Mouse (Mus musculus): Measurements from ENCODE around the gene Olfr1024. TPM values are rescaled to one million over a fixed set of nuclear protein-coding genes. Genes with fewer than 3 reads are reported as not detected.

The Olfr1024 gene
- not detected for total RNA-seq (2021)
- long read RNA-seq, experiment 1: 0 reads
- long read RNA-seq, experiment 2: 0 reads

DNA sequence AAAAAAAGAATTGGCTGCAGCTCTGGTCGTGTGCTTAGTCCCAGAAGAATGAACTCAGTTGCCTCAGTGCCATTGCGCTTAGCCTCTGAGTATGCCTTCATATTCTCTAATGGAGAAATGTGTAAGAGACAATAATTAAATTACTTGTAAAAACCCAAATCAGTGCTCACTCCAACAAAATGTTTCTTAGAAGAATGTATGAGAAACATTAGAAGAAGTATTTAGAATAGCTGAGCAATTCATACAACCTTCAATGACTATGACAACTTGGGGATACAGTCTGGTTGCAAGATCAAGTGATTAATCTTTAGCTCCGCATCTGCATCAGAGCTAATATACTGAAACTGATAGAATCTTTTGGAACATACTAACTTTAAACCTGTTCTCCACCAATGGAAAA, at the start of gene Olfr1024:
Gene Olfr1024 (minus strand): TSS at position 101 of the 400 bp plus-strand sequence.
- no peak for TF ChIP-seq CTCF (IDR thresholded peaks at IDR 0.05)
- DNase-seq: no peak
- Histone ChIP-seq H3K4me3 (no peak within 1 kb of the TSS), H3K27ac (no peak within 1 kb of the TSS)
- intact Hi-C loops (cut with DNase I): no loop called here

DNA sequence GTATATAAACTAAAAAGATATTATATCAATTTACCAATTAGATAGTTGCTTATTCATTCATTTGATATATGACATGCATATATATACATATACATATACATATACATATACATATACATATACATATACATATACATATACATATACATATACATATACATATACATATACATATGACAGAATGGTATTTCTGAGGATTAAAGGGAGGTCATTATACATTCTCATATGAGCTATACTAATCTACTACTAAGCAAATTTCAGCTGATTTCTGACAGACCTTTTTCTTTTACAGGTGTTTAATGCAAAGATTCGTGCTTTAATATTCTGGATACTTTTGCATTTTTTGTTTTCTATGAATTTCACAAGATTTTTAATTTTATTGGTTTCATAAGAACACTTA, 45.3 kb upstream of the Olfr1024 start, which contains the start of gene Olfr1028:
Gene Olfr1028 (plus strand): TSS at position 301 of the 400 bp plus-strand sequence.
- no peak for TF ChIP-seq CTCF (IDR thresholded peaks at IDR 0.05)
- intact Hi-C loops (cut with DNase I): no loop called here
- no peak within 1 kb of the TSS for H3K4me3 ChIP-seq
- H3K27ac ChIP-seq: no peak within 1 kb of the TSS
- no peak for DNase-seq

DNA sequence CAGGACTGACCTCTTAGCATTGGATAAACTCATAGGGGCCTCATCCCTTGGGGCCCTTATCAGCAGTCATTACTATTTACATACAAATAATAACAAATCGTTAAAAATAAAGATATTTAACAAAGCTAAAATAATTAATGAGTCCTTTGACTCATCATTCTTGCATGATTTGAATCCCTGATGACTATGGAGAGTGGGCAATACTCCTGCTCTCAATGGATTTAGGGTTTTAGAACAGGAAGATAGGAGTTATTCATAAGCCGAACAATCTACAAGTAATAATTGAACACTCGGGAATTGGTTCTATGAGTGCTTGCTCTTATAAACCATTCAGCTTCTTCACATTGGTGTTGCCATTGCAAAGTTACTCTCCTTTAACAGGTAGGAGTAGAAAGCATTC, 16.4 kb upstream of the Olfr1024 start, which contains the start of gene Olfr1026:
Gene Olfr1026 (plus strand): TSS at position 301 of the 400 bp plus-strand sequence.
- Histone ChIP-seq H3K27ac (no peak within 1 kb of the TSS), H3K4me3 (no peak within 1 kb of the TSS)
- intact Hi-C loops (cut with DNase I): no loop called here
- DNase-seq: no peak
- no peak for TF ChIP-seq CTCF (IDR thresholded peaks at IDR 0.05)

DNA sequence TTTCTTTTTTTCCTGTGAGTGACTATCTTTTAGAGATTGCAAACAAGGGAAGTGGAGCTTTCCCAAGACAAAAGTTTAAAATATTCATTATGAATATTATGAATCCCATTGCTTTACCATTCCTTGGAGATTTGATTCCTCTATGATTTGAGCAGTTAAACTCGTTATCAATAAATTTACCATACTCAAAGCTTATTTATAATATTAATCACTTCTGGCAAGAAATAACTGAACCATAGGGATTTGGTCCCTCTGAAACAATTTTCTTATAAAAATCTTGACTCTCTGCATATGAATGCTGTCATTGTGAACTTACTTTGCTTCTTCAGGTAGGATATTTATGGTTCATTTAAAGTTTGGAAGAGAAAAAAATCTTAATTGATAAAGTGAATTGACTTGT, 10.0 kb upstream of the Olfr1024 start, which contains the start of gene Olfr1025-ps1:
Gene Olfr1025-ps1 (plus strand): TSS at position 301 of the 400 bp plus-strand sequence.
- intact Hi-C loops (cut with DNase I): no loop called here
- no peak for TF ChIP-seq CTCF (IDR thresholded peaks at IDR 0.05)
- DNase-seq: no peak
- Histone ChIP-seq H3K4me3 (no peak within 1 kb of the TSS), H3K27ac (no peak within 1 kb of the TSS)

DNA sequence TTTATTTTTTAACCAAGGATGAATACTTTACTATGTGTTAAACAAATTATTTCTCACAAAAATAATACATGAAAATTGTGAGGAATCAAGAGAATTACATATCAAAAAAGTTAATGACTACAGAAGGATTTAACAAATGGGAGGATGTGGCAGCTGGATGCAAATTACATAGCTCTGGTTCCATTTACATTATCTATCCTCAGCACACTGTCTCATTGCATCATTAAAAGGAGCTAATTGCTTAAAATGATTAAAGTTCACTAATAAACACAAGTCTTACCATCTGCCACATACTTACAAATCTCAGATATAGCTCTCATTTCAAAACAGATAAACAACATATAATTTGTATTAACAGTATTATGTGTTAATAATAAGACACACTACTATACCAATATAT, 8.3 kb upstream of the Olfr1024 start:
- no peak overlapping the region for H3K27ac ChIP-seq
- TF ChIP-seq CTCF (IDR thresholded peaks at IDR 0.05): no peak
- H3K4me3 ChIP-seq: no peak overlapping the region
- DNase-seq: no peak
- intact Hi-C loops (cut with DNase I): no loop called here

DNA sequence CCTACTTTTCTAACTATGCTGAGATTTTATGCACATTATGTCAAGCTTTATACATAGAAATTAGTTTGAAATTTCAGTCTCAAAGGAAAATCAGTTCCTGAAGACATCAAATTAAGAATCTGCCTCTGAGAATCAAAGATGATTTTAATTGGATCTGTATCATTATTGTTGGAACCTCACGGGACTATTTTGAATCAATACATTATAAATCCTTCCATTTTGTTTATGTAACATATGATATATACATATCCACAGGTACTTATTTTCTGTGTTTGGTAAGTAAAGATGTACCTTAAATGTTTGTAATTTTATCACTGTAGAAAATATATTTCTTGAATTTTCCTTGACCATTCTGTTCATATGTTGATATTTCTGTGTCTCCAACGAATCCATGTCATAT, 19.5 kb downstream of the Olfr1024 start, which contains the start of gene Olfr1023:
Gene Olfr1023 (plus strand): TSS at position 301 of the 400 bp plus-strand sequence.
- intact Hi-C loops (cut with DNase I): no loop called here
- TF ChIP-seq CTCF (IDR thresholded peaks at IDR 0.05): no peak
- no peak within 1 kb of the TSS for H3K4me3 ChIP-seq
- H3K27ac ChIP-seq: no peak within 1 kb of the TSS
- DNase-seq: no peak

DNA sequence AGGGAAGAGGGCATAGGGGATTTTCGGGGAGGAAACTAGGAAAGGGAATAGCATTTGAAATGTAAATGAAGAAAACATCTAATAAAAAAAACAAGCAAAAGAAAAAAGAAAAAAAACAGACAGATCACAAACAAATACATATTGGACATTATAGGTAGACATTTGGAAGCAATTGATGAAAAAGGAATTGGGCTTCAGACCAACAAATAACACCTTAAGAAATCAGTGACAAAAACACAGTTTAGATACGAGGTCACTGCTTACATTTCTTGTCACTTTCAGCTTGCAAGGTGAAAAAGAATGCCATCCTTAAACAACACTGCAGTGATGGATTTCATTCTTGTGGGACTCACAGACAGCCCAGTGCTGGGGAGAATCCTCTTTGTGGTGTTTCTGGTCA, 36.6 kb downstream of the Olfr1024 start, which contains the start of gene Olfr1022:
Gene Olfr1022 (plus strand): TSS at position 301 of the 400 bp plus-strand sequence.
- Histone ChIP-seq H3K4me3 (no peak within 1 kb of the TSS), H3K27ac (no peak within 1 kb of the TSS)
- no peak for DNase-seq
- intact Hi-C loops (cut with DNase I): no loop called here
- TF ChIP-seq CTCF (IDR thresholded peaks at IDR 0.05): no peak

Other genes with a start within 250 kb of the Olfr1024 start
- not detected for gene Olfr154, start 240.6 kb downstream of the Olfr1024 start, total RNA-seq (2021)
- not detected for gene Olfr1006, start 226.3 kb downstream of the Olfr1024 start, total RNA-seq (2021)
- not detected for gene Olfr1008, start 215.6 kb downstream of the Olfr1024 start, total RNA-seq (2021)
- not detected for gene Olfr1009, start 189.6 kb downstream of the Olfr1024 start, total RNA-seq (2021)
- not detected for gene Olfr1012, start 142.3 kb downstream of the Olfr1024 start, total RNA-seq (2021)
- not detected for gene Olfr1013, start 138.0 kb downstream of the Olfr1024 start, total RNA-seq (2021)
- gene Olfr1014, start 132.3 kb downstream of the Olfr1024 start, total RNA-seq (2021): not detected
- gene Olfr1015, start 123.0 kb downstream of the Olfr1024 start, total RNA-seq (2021): not detected
- gene Olfr1016, start 102.5 kb downstream of the Olfr1024 start, total RNA-seq (2021): not detected
- not detected for gene Olfr1018, start 86.6 kb downstream of the Olfr1024 start, total RNA-seq (2021)
- not detected for gene Olfr1019, start 59.6 kb downstream of the Olfr1024 start, total RNA-seq (2021)
- gene Olfr1020, start 58.0 kb downstream of the Olfr1024 start, total RNA-seq (2021): not detected
- not detected for gene Olfr1022, start 36.5 kb downstream of the Olfr1024 start, total RNA-seq (2021)
- not detected for gene Olfr1023, start 19.4 kb downstream of the Olfr1024 start, total RNA-seq (2021)
- not detected for gene Olfr1025-ps1, start 10.1 kb upstream of the Olfr1024 start, total RNA-seq (2021)
- not detected for gene Olfr1026, start 16.5 kb upstream of the Olfr1024 start, total RNA-seq (2021)
- gene Olfr1028, start 45.4 kb upstream of the Olfr1024 start, total RNA-seq (2021): not detected
- gene Olfr1029, start 68.8 kb upstream of the Olfr1024 start, total RNA-seq (2021): not detected
- not detected for gene Olfr1030, start 74.2 kb upstream of the Olfr1024 start, total RNA-seq (2021)
- gene Olfr1031, start 85.3 kb upstream of the Olfr1024 start, total RNA-seq (2021): not detected
- not detected for gene Olfr1032, start 100.5 kb upstream of the Olfr1024 start, total RNA-seq (2021)
- under 1 TPM in 1 of 2 experiments, not detected in 1; 0.14 TPM for gene Olfr1033, start 115.6 kb upstream of the Olfr1024 start, total RNA-seq (2021)
- gene Olfr1034, start 140.8 kb upstream of the Olfr1024 start, total RNA-seq (2021): not detected
- not detected for gene Olfr1036, start 168.9 kb upstream of the Olfr1024 start, total RNA-seq (2021)
- gene Olfr1037, start 182.3 kb upstream of the Olfr1024 start, total RNA-seq (2021): not detected
- gene Olfr1039, start 230.9 kb upstream of the Olfr1024 start, total RNA-seq (2021): not detected
- gene Olfr1040, start 241.7 kb upstream of the Olfr1024 start, total RNA-seq (2021): not detected